Mouse (Mus musculus) hindbrain, embryonic 12.5 days (tissue): Measurements from ENCODE around the gene Bbs4. TPM values are rescaled to one million over a fixed set of nuclear protein-coding genes. Genes with fewer than 3 reads are reported as not detected.

Experiments used
- ATAC-seq: fragments of 200-750 bp; cut with Nextera tagmentation; 2 replicates; pipeline ENCODE4 v1.8.0; 2017; ENCODE audit warnings: moderate TSS enrichment; ENCODE audit not compliant: low FRiP score
- H3K27ac ChIP-seq: fragments of 300-500 bp; sonication (generic); 2 replicates; pipeline ENCODE4 v1.5.1; 2016; ENCODE audit warnings: mild to moderate bottlenecking
- H3K27me3 ChIP-seq: fragments of 300-500 bp; sonication (generic); 2 replicates; pipeline ENCODE4 v1.6.1; 2016; ENCODE audit warnings: mild to moderate bottlenecking
- H3K36me3 ChIP-seq: fragments of 300-500 bp; sonication (generic); 2 replicates; pipeline ENCODE4 v1.6.1; 2016; ENCODE audit warnings: mild to moderate bottlenecking
- H3K4me1 ChIP-seq: fragments of 300-500 bp; sonication (generic); 2 replicates; pipeline ENCODE4 v1.6.1; 2016
- H3K4me2 ChIP-seq: fragments of 300-500 bp; sonication (generic); replicated peaks from 2 replicates; pipeline ENCODE4 v1.6.1; 2016; ENCODE audit warnings: mild to moderate bottlenecking
- H3K4me3 ChIP-seq: fragments of 300-500 bp; sonication (generic); 2 replicates; pipeline ENCODE4 v1.5.1; 2016; ENCODE audit warnings: mild to moderate bottlenecking
- H3K9ac ChIP-seq: fragments of 300-500 bp; sonication (generic); 2 replicates; pipeline ENCODE4 v1.6.1; 2016; ENCODE audit warnings: mild to moderate bottlenecking, moderate library complexity
- H3K9me3 ChIP-seq: fragments of 300-500 bp; sonication (generic); replicated peaks from 2 replicates; pipeline ENCODE4 v1.6.1; 2016; ENCODE audit warnings: mild to moderate bottlenecking
- WGBS: fragments of 180-500 bp; shearing (Covaris S2); methylation state at CpG from one replicate; pipeline ENCODE4 v1.1.7; 2016; 5-methylcytosine and 5-hydroxymethylcytosine counted together
- polyA plus RNA-seq: library from polyadenylated mRNA; unstranded; fragments of >200 nt; fragmentation: Nextera tagmentation; extraction: Ambion mirVana; gene quantifications from 2 replicates; pipeline ENCODE4 v1.2.1, GENCODE M21; 2016

Gene Bbs4
- polyA plus RNA-seq, 1 experiment from 2014 or later = 29.5 TPM

DNA sequence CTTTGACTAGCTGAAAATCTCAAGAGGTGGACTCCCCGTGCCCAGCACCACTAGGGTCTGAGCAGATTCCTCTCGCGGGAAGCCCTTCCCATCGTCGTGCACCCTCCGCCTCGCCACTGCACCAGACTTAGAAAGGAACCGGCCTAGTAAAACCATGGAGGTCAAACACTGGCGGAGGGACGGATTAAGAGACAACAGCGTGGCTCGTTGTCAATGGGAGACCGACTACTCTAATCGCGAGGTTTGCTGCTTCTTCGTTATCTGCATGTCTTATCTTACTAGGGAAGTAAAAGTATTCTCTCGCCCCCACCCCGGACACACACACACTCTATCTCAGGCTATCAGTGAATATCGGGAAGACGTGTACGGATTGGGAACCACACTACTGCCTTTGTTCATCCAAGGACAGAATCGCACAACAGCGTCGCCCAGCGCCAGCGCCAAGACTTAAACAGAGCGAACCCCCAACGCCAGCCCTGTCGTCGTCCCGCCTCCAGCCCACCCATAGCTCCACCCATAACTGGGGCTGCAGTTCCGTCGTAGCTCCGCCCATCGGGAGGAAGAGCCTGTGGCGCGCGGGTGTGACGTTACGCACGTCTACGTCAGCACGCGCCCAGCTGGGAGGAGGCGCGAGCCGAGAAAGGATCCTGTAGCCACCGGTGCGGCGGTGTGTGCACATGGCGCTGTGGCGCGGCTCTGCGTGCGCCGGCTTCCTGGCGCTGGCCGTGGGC lies 62.2 kb downstream of the Bbs4 start, which contains the start of gene Adpgk:
Gene Adpgk, plus strand, starts transcription at position 602 of the 731 bp plus-strand sequence.
- Histone ChIP-seq H3K4me3 (peak within 1 kb of the TSS; percentile 98), H3K4me2 (peak within 1 kb of the TSS; percentile 72), H3K27me3 (no peaks in the 10 kb centered on the region), H3K27ac (peak within 1 kb of the TSS; percentile 93), H3K36me3 (no peaks in the 10 kb centered on the region; the same call in 1 of the 2 replicates), H3K9ac (peak within 1 kb of the TSS; percentile 94), H3K9me3 (no peaks in the 10 kb centered on the region), H3K4me1 (peaks cover 35% of the 10 kb centered on the region)
- ATAC-seq = peak; percentile 98
- whole genome bisulfite sequencing = 2% methylated on average over 57 of the region's 58 CpGs

DNA sequence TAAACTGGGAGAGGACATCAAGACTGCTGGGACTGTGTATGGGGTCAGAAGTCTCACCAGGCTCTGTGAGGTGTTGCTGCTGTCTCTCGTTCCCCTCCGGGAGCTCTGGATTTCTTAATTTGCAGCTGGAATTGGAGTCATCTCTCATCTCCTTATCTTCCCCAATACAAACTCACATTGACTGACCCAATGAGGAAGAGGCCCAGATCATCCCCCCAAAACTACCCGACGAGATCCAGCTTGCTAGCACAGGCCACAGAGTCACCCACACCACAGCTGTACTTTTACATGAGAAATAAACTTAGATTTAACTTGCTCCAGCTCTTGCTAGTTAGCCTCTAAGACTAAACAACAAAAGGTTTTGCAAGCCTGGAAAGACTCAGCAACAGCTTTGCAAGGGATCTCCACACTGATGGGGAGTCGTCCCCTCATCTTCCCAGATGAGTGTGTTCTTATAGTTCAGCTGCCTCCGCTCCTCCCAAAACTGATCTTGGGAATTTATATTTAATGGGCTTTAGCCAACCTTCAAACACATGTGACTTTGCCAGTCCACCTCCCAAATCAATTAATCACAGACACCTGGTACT lies 63.7 kb downstream of the Bbs4 start:
- WGBS = 66% methylated on average over 6 of the region's 6 CpGs
- ATAC-seq = no peak
- peaks cover 35% of the 10 kb centered on the region for H3K4me1 ChIP-seq
- H3K9me3 ChIP-seq = no peaks in the 10 kb centered on the region
- no peak overlapping the region for H3K4me2 ChIP-seq
- no peaks in the 10 kb centered on the region for H3K36me3 ChIP-seq
- H3K27ac ChIP-seq = peak overlapping the region; percentile 71
- no peak overlapping the region for H3K9ac ChIP-seq
- no peaks in the 10 kb centered on the region for H3K27me3 ChIP-seq
- no peak overlapping the region for H3K4me3 ChIP-seq

DNA sequence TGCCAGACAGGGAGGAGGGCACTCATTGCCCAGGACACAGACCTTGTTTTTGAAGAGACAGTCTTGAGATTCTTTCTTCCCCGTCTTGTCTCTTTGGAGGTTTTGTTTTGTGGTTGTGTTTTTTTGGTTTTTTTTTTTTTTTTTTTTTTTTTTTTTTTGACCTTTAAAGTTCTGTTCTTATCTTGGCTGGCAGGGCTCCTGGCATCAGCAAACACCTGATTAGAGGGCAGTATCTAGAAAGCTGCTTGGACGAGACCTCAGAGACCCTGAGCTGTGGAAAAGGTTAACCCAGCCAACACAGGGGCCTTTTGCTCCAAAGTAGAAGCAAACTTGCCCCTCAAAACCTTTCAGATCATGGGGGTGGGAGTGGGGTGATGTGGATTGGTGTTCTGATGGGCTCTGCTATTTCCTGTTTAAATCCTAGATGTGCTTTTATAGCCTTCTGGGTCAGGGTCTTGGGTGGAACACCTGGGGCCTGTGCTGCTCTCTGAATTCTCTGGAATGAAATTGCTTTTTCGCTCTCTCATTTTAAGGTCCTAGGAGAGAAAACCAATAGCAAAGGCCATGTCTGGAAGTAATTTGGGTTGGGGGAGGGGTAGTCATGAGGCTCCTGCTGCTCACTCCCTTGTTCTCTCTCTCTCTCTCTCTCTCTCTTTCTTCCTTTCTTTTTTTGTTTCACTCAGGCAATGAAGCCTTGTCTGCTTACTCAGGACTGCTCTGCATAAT lies 64.5 kb downstream of the Bbs4 start:
- Histone ChIP-seq H3K27ac (peak overlapping the region; percentile 71), H3K4me1 (peaks cover 35% of the 10 kb centered on the region), H3K27me3 (no peaks in the 10 kb centered on the region), H3K4me3 (no peak overlapping the region), H3K9ac (no peak overlapping the region), H3K9me3 (no peaks in the 10 kb centered on the region), H3K4me2 (no peak overlapping the region), H3K36me3 (no peaks in the 10 kb centered on the region)
- no peak for ATAC-seq
- 58% methylated on average over 3 of the region's 3 CpGs for WGBS

DNA sequence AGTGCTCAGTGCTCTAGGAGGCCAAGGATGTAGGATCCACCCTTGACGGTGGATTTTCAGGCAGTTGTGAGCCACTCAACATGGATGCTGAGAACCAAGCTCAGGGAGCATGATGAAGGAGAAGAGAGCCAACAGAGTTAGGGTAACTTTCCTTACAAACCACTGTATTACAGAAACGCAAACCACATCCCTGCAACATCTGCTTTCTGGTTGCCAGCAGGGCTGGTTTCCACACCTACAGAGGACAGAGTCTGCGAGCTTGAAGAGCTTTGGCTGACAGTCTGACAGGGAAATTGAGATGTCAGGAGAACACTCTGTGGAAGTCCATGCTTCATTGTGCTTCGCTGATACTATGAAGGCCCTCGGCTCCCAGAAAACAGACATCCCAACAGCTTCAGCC lies 65.2 kb downstream of the Bbs4 start:
- ATAC-seq = no peak
- Histone ChIP-seq H3K4me1 (peaks cover 34% of the 10 kb centered on the region), H3K4me2 (no peak overlapping the region), H3K27me3 (no peaks in the 10 kb centered on the region), H3K36me3 (no peaks in the 10 kb centered on the region), H3K9ac (no peak overlapping the region), H3K27ac (peak overlapping the region; percentile 41; the same call in 1 of the 2 replicates), H3K9me3 (no peaks in the 10 kb centered on the region), H3K4me3 (no peak overlapping the region)
- WGBS = 73% methylated on average over 5 of the region's 5 CpGs

DNA sequence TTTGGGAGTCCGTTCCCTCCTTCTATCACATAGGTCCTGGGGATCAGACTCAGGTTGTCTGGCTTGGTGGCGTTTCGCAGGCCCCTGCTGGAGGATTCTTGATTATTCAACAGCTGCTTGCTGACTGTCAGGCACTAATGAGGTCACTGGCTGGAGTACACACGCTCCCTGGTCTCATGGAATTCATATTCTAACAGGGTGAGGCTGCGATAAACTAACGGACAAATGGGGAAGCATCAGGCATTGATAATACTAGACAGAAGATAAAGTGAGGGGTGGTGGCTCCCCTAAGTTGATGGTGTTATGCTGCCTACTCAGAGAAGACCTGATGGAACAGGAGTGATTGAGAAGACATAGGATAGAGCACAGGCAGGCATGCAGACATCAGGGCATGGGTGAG lies 67.7 kb downstream of the Bbs4 start:
- H3K4me2 ChIP-seq = no peak overlapping the region
- ATAC-seq = no peak
- H3K9ac ChIP-seq = no peak overlapping the region
- 72% methylated on average over 6 of the region's 6 CpGs for WGBS
- H3K9me3 ChIP-seq = no peaks in the 10 kb centered on the region
- no peak overlapping the region for H3K27ac ChIP-seq
- H3K27me3 ChIP-seq = no peaks in the 10 kb centered on the region
- no peaks in the 10 kb centered on the region for H3K36me3 ChIP-seq
- peaks cover 27% of the 10 kb centered on the region for H3K4me1 ChIP-seq
- H3K4me3 ChIP-seq = no peak overlapping the region

DNA sequence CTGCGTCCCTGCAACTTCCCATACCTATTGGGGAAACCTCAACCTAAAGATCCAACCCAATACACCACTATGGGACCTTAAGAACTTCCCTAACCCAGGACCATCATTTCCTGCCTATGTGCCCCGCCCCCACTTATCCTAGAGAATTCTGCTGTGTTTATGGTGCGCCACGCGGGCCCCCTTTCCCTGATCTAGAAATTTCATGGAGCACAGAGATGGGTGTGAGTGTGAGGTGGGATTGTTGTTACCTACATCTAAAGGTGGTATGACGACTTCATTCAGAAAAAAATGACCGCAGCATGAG lies 70.7 kb downstream of the Bbs4 start:
- H3K27ac ChIP-seq = no peak overlapping the region
- no peaks in the 10 kb centered on the region for H3K36me3 ChIP-seq
- no peaks in the 10 kb centered on the region for H3K27me3 ChIP-seq
- H3K9me3 ChIP-seq = no peaks in the 10 kb centered on the region
- 0 out of 2 replicates have a peak, but pooled peaks cover 5% of the 10 kb centered on the region for H3K4me1 ChIP-seq
- WGBS = 52% methylated on average over 7 of the region's 7 CpGs
- H3K9ac ChIP-seq = no peak overlapping the region
- H3K4me3 ChIP-seq = no peak overlapping the region
- peak overlapping the region; percentile 39 for H3K4me2 ChIP-seq
- ATAC-seq = no peak

DNA sequence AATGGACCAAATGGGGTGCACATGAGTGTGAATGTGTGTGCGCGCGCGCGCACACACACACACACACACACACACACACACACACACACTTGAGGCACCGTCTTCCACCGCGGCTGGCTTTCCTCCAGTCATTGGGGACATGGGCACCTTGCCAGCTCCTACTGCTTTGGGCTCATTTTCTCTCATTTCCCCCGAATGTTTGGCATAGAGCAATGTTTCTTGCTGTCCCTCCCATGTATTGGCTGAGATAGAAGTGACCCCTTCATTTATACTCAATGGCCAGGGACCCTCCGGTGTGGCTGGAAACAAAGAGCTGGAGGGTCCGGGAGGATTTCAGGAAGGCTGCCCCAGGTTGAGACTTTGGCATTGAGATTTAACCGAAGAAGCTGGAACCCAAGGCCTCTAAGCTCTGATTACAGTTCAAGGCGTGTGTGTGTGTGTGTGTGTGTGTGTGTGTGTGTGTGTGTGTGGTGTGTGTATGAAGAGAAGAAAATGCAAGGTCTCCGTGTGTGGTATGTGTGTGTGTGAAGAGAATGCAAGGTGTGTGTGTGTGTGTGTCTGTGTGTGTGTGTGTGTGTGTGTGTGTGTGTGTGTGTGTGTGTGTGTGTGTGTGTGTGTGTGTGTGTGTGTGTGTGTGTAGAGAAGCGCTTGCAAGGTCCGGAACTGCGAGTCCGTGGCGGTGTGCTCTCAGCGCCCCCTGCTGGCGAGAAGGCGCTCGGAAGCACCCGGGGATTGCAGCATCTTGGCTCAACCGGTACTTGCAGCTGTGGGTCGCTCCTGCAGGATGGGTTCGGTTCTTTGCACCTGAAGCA lies 71.2 kb downstream of the Bbs4 start:
- Histone ChIP-seq H3K4me3 (no peak overlapping the region), H3K4me2 (peak overlapping the region; percentile 39), H3K9me3 (no peaks in the 10 kb centered on the region), H3K9ac (no peak overlapping the region), H3K27me3 (no peaks in the 10 kb centered on the region), H3K27ac (no peak overlapping the region), H3K4me1 (0 out of 2 replicates have a peak, but pooled peaks cover 5% of the 10 kb centered on the region), H3K36me3 (no peaks in the 10 kb centered on the region)
- no peak for ATAC-seq
- 44% methylated on average over 27 of the region's 27 CpGs for WGBS

DNA sequence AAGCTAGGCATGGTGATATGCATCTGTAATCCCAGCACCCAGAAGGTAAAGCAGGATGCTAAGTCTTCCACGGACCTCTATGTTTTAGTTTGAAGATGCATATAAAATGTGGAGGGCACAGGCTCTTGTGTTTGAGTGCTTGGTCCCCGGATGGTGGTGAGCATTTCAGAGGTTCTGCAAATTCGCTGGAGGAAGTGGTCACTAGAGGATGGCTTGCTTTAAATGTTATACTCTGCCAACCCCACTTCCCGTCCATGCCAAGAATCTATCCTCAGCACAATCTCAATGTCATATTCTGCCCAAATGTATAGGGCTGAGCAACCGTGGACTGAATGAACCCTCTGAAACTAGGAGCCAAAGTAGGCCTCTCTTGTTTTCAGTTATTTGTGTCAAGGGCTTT lies 72.4 kb downstream of the Bbs4 start:
- no peaks in the 10 kb centered on the region for H3K36me3 ChIP-seq
- no peaks in the 10 kb centered on the region for H3K27me3 ChIP-seq
- ATAC-seq = no peak

DNA sequence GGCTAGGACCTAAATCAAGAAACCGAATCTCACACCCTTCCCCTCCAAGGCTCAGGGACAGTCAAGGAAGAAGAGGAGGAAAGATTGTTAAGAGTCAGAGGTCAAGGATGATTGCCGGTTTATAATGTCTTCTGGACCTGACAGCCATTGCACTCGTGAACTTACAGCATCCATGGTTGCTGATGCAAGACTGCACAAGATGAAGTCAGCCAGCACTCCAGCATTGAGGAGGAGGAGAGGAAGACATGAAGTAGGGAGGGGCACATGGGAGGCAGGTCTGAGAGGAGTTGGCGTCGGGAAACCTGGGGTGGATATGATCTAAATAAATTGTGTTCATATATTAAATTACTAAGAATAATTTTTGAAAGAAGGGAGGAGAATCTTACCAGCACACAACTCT lies 74.6 kb downstream of the Bbs4 start:
- Histone ChIP-seq H3K4me3 (no peak overlapping the region), H3K27me3 (no peaks in the 10 kb centered on the region), H3K4me2 (no peak overlapping the region), H3K9me3 (no peaks in the 10 kb centered on the region), H3K27ac (no peak overlapping the region), H3K9ac (no peak overlapping the region), H3K4me1 (0 out of 2 replicates have a peak, but pooled peaks cover 5% of the 10 kb centered on the region), H3K36me3 (no peaks in the 10 kb centered on the region)
- ATAC-seq = no peak
- 85% methylated on average over 5 of the region's 5 CpGs for WGBS

More for the DNA sequence above, 72.4 kb downstream of the Bbs4 start:
- Histone ChIP-seq H3K4me3 (no peak overlapping the region), H3K4me1 (0 out of 2 replicates have a peak, but pooled peaks cover 5% of the 10 kb centered on the region), H3K27ac (no peak overlapping the region), H3K9ac (no peak overlapping the region), H3K4me2 (no peak overlapping the region), H3K9me3 (no peaks in the 10 kb centered on the region)
- WGBS = 95% methylated on average over 5 of the region's 5 CpGs

DNA sequence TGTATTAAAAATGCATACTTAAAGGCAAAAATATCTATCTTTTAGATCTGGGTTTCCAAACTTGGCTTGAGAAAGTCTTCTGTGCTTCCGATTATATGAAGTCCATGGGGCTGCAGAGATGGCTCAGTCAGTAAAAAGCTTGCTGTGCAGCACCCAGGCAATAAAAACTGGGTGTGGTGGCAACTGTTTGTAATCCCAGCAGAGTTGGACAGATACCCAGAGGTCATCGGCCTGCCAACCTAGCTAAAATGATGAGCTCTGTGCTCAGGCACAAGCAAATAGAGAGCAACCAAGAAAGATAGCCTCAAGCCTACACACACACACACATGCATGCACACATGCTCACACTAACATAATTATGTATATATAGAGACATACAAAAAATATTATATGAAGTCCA lies 75.1 kb downstream of the Bbs4 start:
- 0 out of 2 replicates have a peak, but pooled peaks cover 5% of the 10 kb centered on the region for H3K4me1 ChIP-seq
- ATAC-seq = no peak
- no peak overlapping the region for H3K27ac ChIP-seq
- H3K4me2 ChIP-seq = no peak overlapping the region
- WGBS = 97% methylated on average over 2 of the region's 2 CpGs
- H3K4me3 ChIP-seq = no peak overlapping the region
- no peak overlapping the region for H3K9ac ChIP-seq
- no peaks in the 10 kb centered on the region for H3K9me3 ChIP-seq
- no peaks in the 10 kb centered on the region for H3K36me3 ChIP-seq
- H3K27me3 ChIP-seq = no peaks in the 10 kb centered on the region

DNA sequence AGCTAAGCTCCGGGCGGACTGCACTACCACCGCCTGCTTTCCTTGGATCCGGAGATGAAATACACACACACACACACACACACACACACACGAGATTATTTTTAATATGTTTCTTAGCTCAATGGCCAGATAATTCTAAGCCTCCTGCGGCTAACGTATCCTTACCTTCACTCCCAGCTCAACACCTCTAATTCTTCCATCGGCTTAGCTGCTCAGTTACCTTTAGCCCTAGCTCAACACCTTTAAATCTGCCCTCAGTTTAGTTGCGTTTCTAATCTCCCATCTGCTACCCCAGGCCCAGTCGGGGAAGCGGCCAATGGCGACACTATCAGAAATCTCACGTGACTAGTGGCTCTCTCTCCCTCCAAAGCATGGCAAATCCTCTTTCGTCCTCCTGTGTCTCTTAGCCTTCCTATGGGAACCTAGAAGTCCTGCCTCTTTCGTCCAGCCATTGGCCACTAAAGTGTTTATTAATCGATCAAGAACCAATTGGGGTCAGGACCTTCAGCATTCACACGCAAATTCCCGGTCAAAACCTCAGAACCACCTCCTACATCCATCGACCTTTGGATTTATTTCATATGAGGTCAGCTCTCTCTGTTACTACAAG lies 78.4 kb downstream of the Bbs4 start:
- Histone ChIP-seq H3K27ac (no peak overlapping the region), H3K36me3 (no peaks in the 10 kb centered on the region), H3K9me3 (no peaks in the 10 kb centered on the region), H3K4me2 (no peak overlapping the region), H3K4me1 (peaks cover 7% of the 10 kb centered on the region; the same call in 1 of the 2 replicates), H3K9ac (no peak overlapping the region), H3K4me3 (no peak overlapping the region), H3K27me3 (no peaks in the 10 kb centered on the region)
- no peak for ATAC-seq
- WGBS = 80% methylated on average over 19 of the region's 19 CpGs
